Mouse (Mus musculus) thymus, postnatal 4 days (tissue): ENCODE results near the gene Magi1.
"Not testable (repeated sequence)": the region's sequence is repeated elsewhere in the genome, so short reads cannot be mapped to it uniquely, and the experiment has no call there.

ENCODE experiments used
- DNase-seq: peaks from one replicate; pipeline ENCODE4 v3.0.0; 2021

The Magi1 gene

GRCm38 (mm10) chr6:94045180-94045579 lies 238.5 kb downstream of the Magi1 start:
- DNase-seq: no peak

- no peak for DNase-seq
These were observed 240.3 kb downstream of the Magi1 start for GRCm38 (mm10) chr6:94043461-94043860.

GRCm38 (mm10) chr6:94040093-94040492 lies 243.6 kb downstream of the Magi1 start:
- DNase-seq: peak; percentile 25

GRCm38 (mm10) chr6:94038897-94039296 lies 244.8 kb downstream of the Magi1 start:
- peak; percentile 29 for DNase-seq

- DNase-seq: no peak
These were observed 247.2 kb downstream of the Magi1 start for GRCm38 (mm10) chr6:94036554-94036953.

- no peak for DNase-seq
These were observed 257.4 kb downstream of the Magi1 start for GRCm38 (mm10) chr6:94026361-94026760.

GRCm38 (mm10) chr6:94022437-94022836 lies 261.3 kb downstream of the Magi1 start:
- no peak for DNase-seq

- DNase-seq: no peak
These were observed 262.3 kb downstream of the Magi1 start for GRCm38 (mm10) chr6:94021239-94021962.

GRCm38 (mm10) chr6:94020566-94020965 lies 263.2 kb downstream of the Magi1 start:
- DNase-seq: no peak

- no peak for DNase-seq
These were observed 263.8 kb downstream of the Magi1 start for GRCm38 (mm10) chr6:94019935-94020334.

GRCm38 (mm10) chr6:94013761-94014160 lies 270.0 kb downstream of the Magi1 start:
- no peak for DNase-seq

GRCm38 (mm10) chr6:94011947-94012346 lies 271.8 kb downstream of the Magi1 start:
- DNase-seq: no peak

GRCm38 (mm10) chr6:94011521-94011920 lies 272.2 kb downstream of the Magi1 start:
- no peak for DNase-seq

- no peak for DNase-seq
These were observed 275.1 kb downstream of the Magi1 start for GRCm38 (mm10) chr6:94008577-94008976.

- DNase-seq: not testable (repeated sequence)
These were observed 280.1 kb downstream of the Magi1 start for GRCm38 (mm10) chr6:94003586-94003985.

GRCm38 (mm10) chr6:93996841-93997485 lies 286.8 kb downstream of the Magi1 start:
- no peak for DNase-seq

- DNase-seq: no peak
These were observed 296.2 kb downstream of the Magi1 start for GRCm38 (mm10) chr6:93987561-93987960.

- peak; percentile 20 for DNase-seq
These were observed 298.6 kb downstream of the Magi1 start for GRCm38 (mm10) chr6:93985111-93985510.

- no peak for DNase-seq
These were observed 300.2 kb downstream of the Magi1 start for GRCm38 (mm10) chr6:93983551-93983950.

- DNase-seq: no peak
These were observed 302.5 kb downstream of the Magi1 start for GRCm38 (mm10) chr6:93981211-93981610.

GRCm38 (mm10) chr6:93979241-93979640 lies 304.5 kb downstream of the Magi1 start:
- no peak for DNase-seq

GRCm38 (mm10) chr6:93968721-93969120 lies 315.0 kb downstream of the Magi1 start:
- DNase-seq: no peak

- no peak for DNase-seq
These were observed 320.9 kb downstream of the Magi1 start for GRCm38 (mm10) chr6:93962757-93963336.

- DNase-seq: no peak
These were observed 321.9 kb downstream of the Magi1 start for GRCm38 (mm10) chr6:93961782-93962181.
